Mouse (Mus musculus): ENCODE measurements around the gene Lrrc32.

Lrrc32 gene

GRCm38 (mm10) chr7:98489131-98489530 lies at the start of gene Lrrc32:
Lrrc32 (plus strand) TSS chr7:98489283.
- no peak for DNase-seq (ENCODE audit: low spot score in 2 of 2)

DNA sequence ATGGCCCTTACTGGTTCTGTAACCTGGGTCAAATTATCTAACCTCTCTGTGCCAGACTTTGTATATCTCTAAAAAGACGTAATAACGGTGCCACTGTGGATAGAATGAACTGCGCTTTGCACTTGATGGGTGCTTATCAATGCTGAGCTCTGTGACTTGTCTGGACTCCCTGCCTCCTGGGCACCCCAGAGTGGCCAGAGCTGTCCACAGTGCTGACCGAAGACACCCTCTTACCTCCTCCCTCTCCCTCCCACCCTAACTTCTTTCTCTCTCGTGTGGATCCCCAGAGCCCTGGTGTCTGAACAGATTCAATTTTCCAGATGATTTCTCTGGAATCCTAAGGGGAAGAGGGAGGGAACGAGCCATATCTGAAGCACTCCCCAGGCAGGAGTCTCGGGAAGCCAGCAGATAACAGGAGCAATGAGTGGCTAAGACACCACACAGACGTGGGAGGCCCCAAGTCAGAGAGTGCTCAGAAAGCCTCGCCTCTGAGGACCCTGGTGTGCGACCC lies 49.1 kb upstream of the Lrrc32 start, which contains the start of gene Gucy2d:
Gene Gucy2d (plus strand): TSS at position 461 of the 511 bp plus-strand sequence.
- no peak for DNase-seq (ENCODE audit: low spot score in 2 of 2)

DNA sequence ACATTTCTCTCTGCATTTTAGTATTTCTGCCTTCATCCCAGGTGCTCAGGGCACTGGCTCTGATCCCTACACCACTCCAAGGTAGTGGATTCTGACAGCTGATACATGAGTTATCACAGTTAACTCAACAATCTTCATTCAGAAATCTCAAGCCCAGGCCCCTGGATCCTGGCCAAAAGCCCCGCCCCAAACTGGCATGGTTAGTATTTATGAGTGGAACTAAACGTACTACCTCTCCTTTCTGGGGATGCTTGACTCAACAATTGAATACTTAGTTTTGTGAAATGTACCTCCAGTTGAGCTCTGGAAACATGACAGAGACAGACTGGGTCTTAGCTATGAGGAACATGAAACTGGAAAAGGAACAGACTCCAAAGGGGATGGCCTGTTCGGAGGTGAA lies 42.2 kb upstream of the Lrrc32 start:
- DNase-seq (ENCODE audit: low spot score in 2 of 2) = no peak

DNA sequence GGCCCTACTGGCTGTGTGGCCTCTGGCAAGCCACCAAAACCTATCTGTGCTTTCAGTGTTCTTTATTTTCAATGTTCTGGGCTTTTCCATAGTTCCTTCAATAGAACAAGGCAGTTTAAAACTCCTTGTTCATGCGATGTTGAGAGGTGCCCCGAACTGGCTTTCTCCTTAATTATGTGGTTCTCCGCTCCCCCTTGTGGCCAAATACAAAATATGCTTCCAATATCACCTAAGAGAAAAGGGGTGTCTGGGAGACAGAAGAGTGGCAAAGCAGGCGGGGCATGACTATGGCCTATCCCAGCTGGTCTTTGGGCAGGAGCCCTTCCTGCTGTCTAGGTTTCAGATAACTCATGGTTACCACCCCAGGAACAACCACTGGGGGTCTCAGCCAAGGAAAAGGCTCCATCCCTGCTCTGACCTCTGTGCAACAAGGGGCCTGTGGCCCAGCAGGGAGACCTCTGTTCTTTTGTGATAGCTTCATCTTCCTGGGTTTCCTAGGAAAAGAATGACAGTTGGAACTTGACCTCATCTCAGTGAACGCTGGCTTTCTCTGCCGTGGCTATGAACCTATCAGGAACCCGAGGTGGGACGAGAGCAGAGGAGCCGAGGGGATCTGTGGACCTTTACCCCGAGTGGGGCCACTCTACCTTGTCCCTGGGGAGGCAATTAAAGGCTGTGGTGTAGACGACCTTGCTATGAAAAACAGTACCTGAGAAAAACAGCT lies 41.3 kb upstream of the Lrrc32 start:
- DNase-seq (ENCODE audit: low spot score in 2 of 2) = no peak

- DNase-seq (ENCODE audit: low spot score in 2 of 2) = no peak
Observed at GRCm38 (mm10) chr7:98448309-98448630, 40.8 kb upstream of the Lrrc32 start.

DNA sequence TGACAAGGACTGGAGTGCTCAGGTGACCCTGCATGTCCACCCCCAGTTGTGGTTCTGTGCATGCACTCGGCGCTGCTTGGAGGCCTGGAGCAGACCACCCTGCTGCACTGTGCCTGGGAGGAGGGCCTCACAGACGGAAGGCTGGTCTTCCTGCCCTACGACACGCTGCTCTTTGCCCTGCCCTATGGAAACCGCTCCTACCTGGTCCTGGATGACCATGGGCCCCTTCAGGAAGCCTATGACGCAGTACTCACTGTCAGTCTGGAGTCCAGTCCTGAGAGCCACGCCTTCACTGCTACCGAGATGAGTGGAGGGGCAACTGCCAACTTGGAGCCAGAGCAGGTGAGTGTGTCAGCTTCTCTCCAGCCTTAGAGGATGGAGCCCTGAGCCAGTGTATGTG lies 39.4 kb upstream of the Lrrc32 start:
- no peak for DNase-seq (ENCODE audit: low spot score in 2 of 2)

DNA sequence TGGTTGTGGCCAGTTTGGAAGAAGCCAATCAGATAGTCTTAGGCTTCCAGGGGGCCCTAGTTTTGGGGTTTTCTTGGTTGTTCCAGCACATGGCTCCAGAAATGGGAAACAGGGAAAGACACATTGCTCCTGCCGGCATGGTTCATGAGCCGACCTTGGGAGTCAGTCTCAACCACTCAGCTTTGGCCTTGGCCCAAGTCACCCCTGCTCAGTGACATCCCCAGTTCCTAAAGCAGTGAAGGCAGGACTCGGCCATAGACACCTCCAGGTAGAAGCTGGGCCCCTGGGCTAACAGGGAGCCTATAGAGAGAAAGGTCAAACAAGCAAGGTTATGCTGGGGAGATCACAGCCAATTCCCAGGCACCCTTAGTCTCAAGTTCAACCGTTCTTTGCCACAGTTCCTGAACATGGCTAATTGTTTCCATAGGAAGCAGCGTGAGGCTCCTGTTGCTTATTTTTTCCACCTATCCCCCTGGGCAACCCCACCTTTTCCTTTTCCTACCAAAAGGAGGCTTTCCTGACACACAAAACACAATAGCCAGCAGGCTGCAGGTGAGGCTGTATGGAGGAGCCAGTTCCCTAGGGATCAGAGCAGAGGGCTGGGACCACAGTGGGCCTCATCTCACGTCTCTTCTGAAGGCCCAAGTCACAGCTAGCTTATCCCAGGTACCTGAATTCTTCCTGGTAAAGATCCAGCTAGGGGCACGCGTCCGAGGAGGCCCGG lies 34.5 kb upstream of the Lrrc32 start:
- DNase-seq (ENCODE audit: low spot score in 2 of 2) = no peak

DNA sequence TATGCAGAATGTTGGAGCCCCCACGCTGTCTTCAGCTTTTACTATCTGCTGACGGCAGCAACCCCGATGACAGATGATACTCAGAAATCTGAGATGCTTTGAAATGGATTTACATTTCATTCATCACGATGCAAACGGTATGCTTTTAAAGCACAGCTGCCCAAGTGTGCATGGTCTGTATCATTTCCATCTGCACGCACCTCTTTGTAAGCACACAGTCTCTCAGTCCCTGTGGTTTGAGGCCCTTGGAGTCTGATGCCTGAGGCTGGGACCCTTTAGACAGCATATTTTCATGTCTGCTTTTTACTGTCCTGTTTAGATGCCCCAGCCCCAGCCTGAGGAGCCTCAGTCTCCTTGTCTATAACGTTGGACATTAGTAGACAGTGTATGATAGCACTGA lies 28.8 kb upstream of the Lrrc32 start:
- no peak for DNase-seq (ENCODE audit: low spot score in 2 of 2)

DNA sequence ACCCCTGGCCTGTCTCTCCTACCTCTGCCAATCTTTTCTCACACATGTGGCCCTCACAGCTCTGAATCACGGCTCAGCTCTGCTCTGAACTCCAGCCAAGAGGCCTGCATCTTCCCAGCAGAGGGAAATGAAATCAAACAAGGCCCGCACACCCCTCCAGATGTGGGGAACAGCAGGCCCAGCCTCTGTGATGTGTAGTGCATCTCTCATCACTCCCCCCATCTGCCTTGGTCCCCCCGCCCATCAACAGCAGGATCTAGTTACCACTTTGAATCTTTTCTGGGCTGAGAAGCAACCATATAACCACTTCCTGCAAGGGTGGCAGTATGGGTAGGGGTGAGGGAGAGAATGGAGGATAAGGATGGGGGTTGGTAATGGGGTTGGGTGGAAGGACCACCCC lies 20.0 kb upstream of the Lrrc32 start:
- DNase-seq (ENCODE audit: low spot score in 2 of 2) = no peak

GRCm38 (mm10) chr7:98472529-98472928 lies 16.6 kb upstream of the Lrrc32 start:
- DNase-seq (ENCODE audit: low spot score in 2 of 2) = no peak

- no peak for DNase-seq (ENCODE audit: low spot score in 2 of 2)
Observed at GRCm38 (mm10) chr7:98474558-98474957, 14.5 kb upstream of the Lrrc32 start.

GRCm38 (mm10) chr7:98477153-98477552 lies 11.9 kb upstream of the Lrrc32 start:
- DNase-seq (ENCODE audit: low spot score in 2 of 2) = no peak

DNA sequence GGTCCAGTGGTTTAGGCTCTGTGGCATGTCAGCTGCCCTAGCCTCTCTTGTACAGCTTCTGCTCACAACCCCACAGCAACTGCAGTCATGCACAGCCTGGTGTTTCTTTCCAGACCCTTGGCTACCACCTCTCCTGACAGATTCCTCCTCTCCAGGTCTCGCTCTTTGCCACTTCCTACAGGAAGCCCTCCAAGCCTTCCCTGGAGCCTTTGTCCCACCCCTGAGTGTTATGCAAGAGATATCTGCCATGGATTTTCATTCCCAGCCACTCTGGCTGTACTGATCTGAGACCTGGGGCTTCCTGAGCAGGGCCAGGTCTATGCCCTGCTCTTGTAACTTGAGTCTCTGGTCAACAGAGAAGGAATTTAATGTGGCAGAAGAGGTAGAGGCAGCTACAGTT lies 8.6 kb upstream of the Lrrc32 start:
- DNase-seq (ENCODE audit: low spot score in 2 of 2) = no peak

DNA sequence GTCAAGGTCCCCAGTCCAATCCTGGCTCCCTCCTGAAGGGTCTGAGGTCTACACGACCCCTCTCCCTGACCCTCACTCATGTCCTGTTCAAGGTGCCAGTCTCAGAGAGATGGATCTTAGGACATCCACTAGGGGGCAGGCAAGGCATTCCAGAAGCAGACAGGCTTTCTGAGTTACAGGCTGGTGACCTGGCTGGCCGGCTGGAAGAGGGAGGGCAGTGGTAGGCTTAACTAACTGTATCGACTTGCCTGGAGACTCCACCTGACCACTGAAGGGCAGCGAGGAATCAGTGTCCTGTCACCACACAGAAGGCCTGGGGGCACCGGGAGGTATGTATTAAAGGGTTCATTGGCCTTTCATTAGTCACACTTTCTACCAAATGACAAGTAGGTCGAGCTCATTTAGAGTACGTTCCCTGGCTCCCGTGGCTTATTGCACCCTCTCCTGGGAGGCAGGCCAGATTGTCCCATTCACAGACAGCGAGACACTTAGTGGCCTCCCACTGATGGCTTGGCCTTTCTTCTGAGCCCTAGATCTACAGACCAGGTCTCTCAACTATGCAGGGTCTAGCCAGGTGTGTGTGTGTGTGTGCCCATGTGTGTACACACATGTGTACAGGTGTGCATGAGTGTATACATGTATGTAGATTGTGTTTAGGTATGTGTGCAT lies 7.9 kb upstream of the Lrrc32 start:
- peak; percentile 47 to 68 for DNase-seq (ENCODE audit: low spot score in 2 of 2)

- no peak for DNase-seq (ENCODE audit: low spot score in 2 of 2)
Observed at GRCm38 (mm10) chr7:98481861-98482260, 7.2 kb upstream of the Lrrc32 start.

GRCm38 (mm10) chr7:98482551-98483267 lies 6.4 kb upstream of the Lrrc32 start:
- DNase-seq (ENCODE audit: low spot score in 2 of 2) = no peak

- no peak for DNase-seq (ENCODE audit: low spot score in 2 of 2)
Observed at GRCm38 (mm10) chr7:98483268-98483607, 5.8 kb upstream of the Lrrc32 start.

DNA sequence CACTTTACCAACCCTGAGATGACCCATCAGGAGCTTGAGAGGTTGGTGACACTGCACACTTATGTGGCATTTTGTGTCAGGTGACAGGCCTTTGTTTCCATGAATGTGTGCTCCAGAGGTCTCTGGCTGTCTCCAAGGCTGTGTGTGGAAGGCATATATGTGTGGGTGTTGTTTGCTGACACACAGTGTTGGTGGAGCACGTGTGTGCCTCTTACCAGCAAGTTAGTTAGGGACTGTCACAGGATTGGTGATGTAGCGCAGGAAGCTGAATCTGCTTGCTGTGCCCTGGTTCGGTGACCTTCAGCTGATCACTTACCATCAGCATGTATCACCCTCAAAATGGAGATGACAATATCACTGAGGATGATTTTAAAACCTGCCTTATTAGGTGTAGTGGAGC lies 4.2 kb upstream of the Lrrc32 start:
- no peak for DNase-seq (ENCODE audit: low spot score in 2 of 2)

DNA sequence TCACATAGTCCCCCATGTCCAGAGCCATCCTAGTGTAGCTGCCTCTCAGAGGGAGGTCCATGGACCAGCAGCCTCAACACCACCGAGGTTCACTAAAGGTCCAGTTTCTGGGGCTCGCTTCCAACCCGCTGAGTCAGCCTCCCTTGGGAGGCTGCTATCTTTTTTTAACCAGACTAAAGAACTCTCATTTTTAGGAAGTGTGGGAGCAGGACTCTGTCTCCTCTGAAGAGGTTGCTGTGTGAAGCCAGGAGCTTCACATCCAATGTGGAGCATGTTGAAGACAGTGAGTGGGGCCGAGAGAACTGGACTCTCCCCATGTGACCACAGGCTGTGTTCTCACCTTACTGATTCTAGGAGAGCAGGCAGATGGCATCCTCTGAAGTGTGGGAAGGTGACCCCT lies 3.6 kb upstream of the Lrrc32 start:
- DNase-seq (ENCODE audit: low spot score in 2 of 2) = no peak

DNA sequence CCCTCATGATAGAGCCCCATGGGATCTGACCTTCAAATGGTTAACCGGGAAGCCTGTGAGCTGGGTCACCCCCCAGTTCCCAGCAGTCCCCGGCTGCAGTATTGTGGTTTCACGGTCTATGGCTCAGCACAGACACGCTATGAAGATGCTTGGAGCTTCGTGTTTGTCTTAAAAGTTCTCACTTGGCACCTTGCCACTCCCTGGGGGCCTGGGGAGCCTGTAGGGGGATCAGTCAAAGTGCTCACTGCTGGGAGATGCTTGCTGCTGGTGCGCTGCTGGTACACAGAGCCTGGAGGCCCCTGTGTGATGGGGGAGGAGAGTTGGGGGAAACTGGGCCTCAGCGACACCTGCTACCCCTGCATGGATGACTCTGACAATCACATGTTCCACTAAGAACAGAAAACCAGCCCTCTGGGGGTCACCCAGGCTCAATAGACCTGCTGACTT lies 2.6 kb upstream of the Lrrc32 start:
- DNase-seq (ENCODE audit: low spot score in 2 of 2) = no peak

DNA sequence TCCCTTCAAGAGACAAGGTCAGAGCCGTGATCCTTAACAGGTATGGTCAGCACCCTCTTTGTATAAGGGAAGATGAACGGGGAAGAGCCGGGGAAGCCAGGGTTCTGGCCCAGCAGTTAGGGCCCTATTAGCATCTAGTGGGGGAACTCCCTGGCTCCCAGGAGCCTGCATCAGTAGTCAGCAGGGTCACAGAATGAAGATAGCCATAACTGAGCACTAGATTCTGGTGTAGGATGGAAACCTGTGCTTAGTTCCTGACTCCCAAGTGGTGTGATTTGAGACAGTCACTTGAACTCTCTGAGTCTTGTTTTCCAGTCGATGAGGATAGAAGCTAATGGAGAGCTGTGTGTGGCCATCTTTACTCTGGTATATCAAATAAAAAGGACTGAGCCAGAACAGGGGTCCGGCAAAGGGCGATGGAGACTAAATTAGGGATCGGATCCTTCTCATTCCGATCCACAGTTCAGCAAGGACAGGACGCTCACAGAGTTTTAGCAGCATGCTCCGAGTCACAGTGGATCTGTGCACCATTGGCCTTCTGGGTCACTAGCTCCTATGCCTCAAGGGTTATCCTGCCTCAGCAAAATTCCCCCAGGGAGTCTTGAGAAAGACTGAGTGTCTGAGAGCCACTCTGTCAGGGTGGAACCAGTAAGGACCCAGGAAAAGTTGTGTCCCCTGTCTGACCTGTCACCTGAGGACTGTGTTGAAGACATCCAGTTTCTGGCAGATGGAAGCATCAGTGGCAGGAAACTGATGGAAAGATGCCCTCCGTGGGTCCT lies 1.7 kb upstream of the Lrrc32 start:
- DNase-seq (ENCODE audit: low spot score in 2 of 2) = no peak

All from frontal cortex, postnatal 10 days (tissue).